Mouse (Mus musculus): ENCODE measurements at regions not wholly inside any gene's neighbourhood (a gene's known extent, or its start where the extent isn't known, plus 50 kb on each side); places are given as distances from the start of the nearest gene placed in this dataset.
"Not testable (repeated sequence)": the region's sequence is repeated elsewhere in the genome, so short reads cannot be mapped to it uniquely, and the experiment has no call there.

DNA sequence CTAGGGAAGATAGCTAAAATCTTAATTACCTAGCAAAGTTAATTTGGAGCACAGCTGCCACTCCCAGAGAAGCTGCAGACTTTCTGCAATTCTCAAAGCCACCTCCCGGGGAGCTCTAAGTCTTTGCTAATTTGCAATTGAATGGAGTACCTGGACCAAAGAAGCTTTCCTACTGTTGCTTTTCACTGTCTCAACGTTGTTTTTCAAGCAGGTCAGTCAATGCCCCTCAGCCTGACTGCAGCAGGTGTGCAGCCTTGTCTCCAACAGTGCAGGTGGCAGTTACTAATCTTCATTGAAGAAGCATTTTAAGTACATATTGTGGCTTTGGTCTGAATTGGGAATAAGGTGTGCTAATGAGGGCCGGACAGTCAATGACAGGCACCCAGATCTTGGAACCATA is 164.3 kb upstream of the Cntn3 start:
- not testable (repeated sequence) for H3K27ac ChIP-seq (ENCODE audit: control insufficient read depth, low read depth, low read length); H3K4me3 ChIP-seq (ENCODE audit: control insufficient read depth in 1 of 2, insufficient read depth in 1 of 2, low read depth in 2 of 2, low read length in 2 of 2)

DNA sequence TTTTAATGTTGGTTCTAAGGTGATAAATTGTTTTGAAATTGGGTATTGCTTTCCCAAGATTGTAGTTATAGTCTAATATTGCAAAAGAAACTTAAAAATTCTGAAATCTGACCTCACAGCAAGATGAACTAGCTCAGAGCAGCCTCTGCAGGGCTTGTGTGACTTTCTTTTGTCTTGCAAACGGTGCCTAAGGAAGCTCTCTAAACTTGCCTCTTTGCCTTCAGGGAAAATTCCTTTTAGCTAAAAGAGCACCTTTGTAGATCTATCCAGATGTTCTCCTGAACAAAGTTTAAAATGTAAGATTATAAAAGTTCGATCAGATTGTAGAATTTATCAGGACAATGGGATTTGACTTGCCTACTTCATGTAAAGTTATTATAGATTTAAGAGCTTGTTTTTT is 160.8 kb upstream of the Cntn3 start:
- no peak overlapping the region for H3K9ac ChIP-seq (ENCODE audit: control insufficient read depth, low read depth, low read length, poor library complexity, severe bottlenecking)
- H3K9me3 ChIP-seq (replicated peaks; ENCODE audit: insufficient read depth, low read length), result no peaks in the 10 kb centered on the region
- DNase-seq (ENCODE audit: low read depth, low spot score), result no peak
- H3K4me3 ChIP-seq (ENCODE audit: control insufficient read depth in 1 of 2, insufficient read depth in 1 of 2, low read depth in 2 of 2, low read length in 2 of 2), result no peak overlapping the region
- no peak for TF ChIP-seq GABPA (IDR thresholded peaks at IDR 0.05; ENCODE audit: low read depth, low read length)
- no peak for TF ChIP-seq UBTF (IDR thresholded peaks at IDR 0.05; ENCODE audit: borderline replicate concordance, insufficient read depth, low read depth, low read length)
- no peak for TF ChIP-seq MYB (IDR thresholded peaks at IDR 0.05; ENCODE audit: low read depth, low read length)
- TF ChIP-seq SIN3A (IDR thresholded peaks at IDR 0.05; ENCODE audit: low read length), result no peak
- TF ChIP-seq POLR2A (IDR thresholded peaks at IDR 0.05; ENCODE audit: control insufficient read depth in 1 of 2, insufficient read depth in 1 of 2, low read depth in 1 of 2, low read length in 2 of 2, poor library complexity in 1 of 2), result no peak
- TF ChIP-seq TBP (IDR thresholded peaks at IDR 0.05; ENCODE audit: low read depth, low read length), result no peak
- no peak for TF ChIP-seq NELFE (IDR thresholded peaks at IDR 0.05; ENCODE audit: low read depth, low read length)
- no peak for TF ChIP-seq GATA1 (IDR thresholded peaks at IDR 0.05; ENCODE audit: low read depth, low read length)
- TF ChIP-seq TAL1 (IDR thresholded peaks at IDR 0.05; ENCODE audit: low read length), result no peak
- TF ChIP-seq ZNF384 (IDR thresholded peaks at IDR 0.05; ENCODE audit: low read depth, low read length), result no peak
- no peak for TF ChIP-seq E2F4 (IDR thresholded peaks at IDR 0.05; ENCODE audit: borderline replicate concordance, low read depth, low read length)
- no peaks in the 10 kb centered on the region for H3K27me3 ChIP-seq (ENCODE audit: control insufficient read depth in 1 of 2, insufficient read depth in 2 of 2, low read length in 2 of 2)
- H3K79me2 ChIP-seq (ENCODE audit: control insufficient read depth, insufficient read depth, low read length, poor library complexity), result no peaks in the 10 kb centered on the region
- no peaks in the 10 kb centered on the region for H3K36me3 ChIP-seq (ENCODE audit: control insufficient read depth in 1 of 2, insufficient read depth in 2 of 2, low read length in 2 of 2)
- H3K4me1 ChIP-seq (ENCODE audit: control insufficient read depth in 1 of 2, insufficient read depth in 2 of 2, low read length in 2 of 2), result no peaks in the 10 kb centered on the region
- no peak overlapping the region for H3K27ac ChIP-seq (ENCODE audit: control insufficient read depth, low read depth, low read length)

More for the DNA sequence above, 164.3 kb upstream of the Cntn3 start:
- not testable (repeated sequence) for H3K36me3 ChIP-seq (ENCODE audit: control insufficient read depth in 1 of 2, insufficient read depth in 2 of 2, low read length in 2 of 2); H3K9ac ChIP-seq (ENCODE audit: control insufficient read depth, low read depth, low read length, poor library complexity, severe bottlenecking); H3K79me2 ChIP-seq (ENCODE audit: control insufficient read depth, insufficient read depth, low read length, poor library complexity); H3K4me1 ChIP-seq (ENCODE audit: control insufficient read depth in 1 of 2, insufficient read depth in 2 of 2, low read length in 2 of 2); H3K27me3 ChIP-seq (ENCODE audit: control insufficient read depth in 1 of 2, insufficient read depth in 2 of 2, low read length in 2 of 2); H3K9me3 ChIP-seq (replicated peaks; ENCODE audit: insufficient read depth, low read length)
- TF ChIP-seq CTCF (IDR thresholded peaks at IDR 0.05 in 2 of 3, conservative IDR thresholded peaks at IDR 0.05 in 1 of 3; ENCODE audit: control insufficient read depth in 1 of 3, insufficient read depth in 1 of 3, low read depth in 2 of 3, low read length in 3 of 3, poor library complexity in 1 of 3, severe bottlenecking in 1 of 3) (peak in 1 of 3 experiments; percentile 29; a peak in 1 of 6 replicates), RAD21 (IDR thresholded peaks at IDR 0.05; ENCODE audit: low read depth, low read length) (peak; percentile 37)
- DNase-seq (ENCODE audit: low read depth, low spot score), result peak; percentile 14

- Histone ChIP-seq H3K4me3 (ENCODE audit: control insufficient read depth in 1 of 2, insufficient read depth in 1 of 2, low read depth in 2 of 2, low read length in 2 of 2) (no peak overlapping the region), H3K27ac (ENCODE audit: control insufficient read depth, low read depth, low read length) (no peak overlapping the region), H3K9ac (ENCODE audit: control insufficient read depth, low read depth, low read length, poor library complexity, severe bottlenecking) (no peak overlapping the region), H3K9me3 (replicated peaks; ENCODE audit: insufficient read depth, low read length) (no peaks in the 10 kb centered on the region), H3K79me2 (ENCODE audit: control insufficient read depth, insufficient read depth, low read length, poor library complexity) (no peaks in the 10 kb centered on the region), H3K27me3 (ENCODE audit: control insufficient read depth in 1 of 2, insufficient read depth in 2 of 2, low read length in 2 of 2) (no peaks in the 10 kb centered on the region), H3K4me1 (ENCODE audit: control insufficient read depth in 1 of 2, insufficient read depth in 2 of 2, low read length in 2 of 2) (no peaks in the 10 kb centered on the region), H3K36me3 (ENCODE audit: control insufficient read depth in 1 of 2, insufficient read depth in 2 of 2, low read length in 2 of 2) (no peaks in the 10 kb centered on the region)
- TF ChIP-seq USF1 (IDR thresholded peaks at IDR 0.05; ENCODE audit: low read depth, low read length), result no peak
- no peak for TF ChIP-seq ZMIZ1 (IDR thresholded peaks at IDR 0.05; ENCODE audit: low read depth, low read length)
- TF ChIP-seq JUND (IDR thresholded peaks at IDR 0.05; ENCODE audit: low read depth, low read length), result no peak
- TF ChIP-seq TCF12 (IDR thresholded peaks at IDR 0.05; ENCODE audit: low read depth, low read length), result no peak
- TF ChIP-seq MYB (IDR thresholded peaks at IDR 0.05; ENCODE audit: low read depth, low read length), result no peak
- no peak for TF ChIP-seq RAD21 (IDR thresholded peaks at IDR 0.05; ENCODE audit: low read depth, low read length)
- TF ChIP-seq POLR2AphosphoS5 (IDR thresholded peaks at IDR 0.05; ENCODE audit: borderline replicate concordance, low read depth, low read length), result no peak
- TF ChIP-seq TBP (IDR thresholded peaks at IDR 0.05; ENCODE audit: low read depth, low read length), result no peak
- no peak for TF ChIP-seq GATA1 (IDR thresholded peaks at IDR 0.05; ENCODE audit: low read depth, low read length)
- TF ChIP-seq ZKSCAN1 (IDR thresholded peaks at IDR 0.05; ENCODE audit: low read depth, low read length), result no peak
- TF ChIP-seq NELFE (IDR thresholded peaks at IDR 0.05; ENCODE audit: low read depth, low read length), result no peak
- no peak for TF ChIP-seq MEF2A (IDR thresholded peaks at IDR 0.05; ENCODE audit: extremely low read depth, insufficient replicate concordance, low read depth, low read length, poor library complexity, severe bottlenecking)
- no peak for DNase-seq (ENCODE audit: low read depth, low spot score)
Observed at GRCm38 (mm10) chr6:102731995-102732394, 159.1 kb upstream of the Cntn3 start.
